Mouse (Mus musculus): ENCODE results near the gene Ccdc85c. TPM values are rescaled to one million over a fixed set of nuclear protein-coding genes. Genes with fewer than 3 reads are reported as not detected.
A peak's percentile ranks its signal among the peaks of the same experiment; 100 is the strongest.

Ccdc85c gene
- total RNA-seq, 2 experiments from 2014 or later, result 63.8 to 64.7 TPM

DNA sequence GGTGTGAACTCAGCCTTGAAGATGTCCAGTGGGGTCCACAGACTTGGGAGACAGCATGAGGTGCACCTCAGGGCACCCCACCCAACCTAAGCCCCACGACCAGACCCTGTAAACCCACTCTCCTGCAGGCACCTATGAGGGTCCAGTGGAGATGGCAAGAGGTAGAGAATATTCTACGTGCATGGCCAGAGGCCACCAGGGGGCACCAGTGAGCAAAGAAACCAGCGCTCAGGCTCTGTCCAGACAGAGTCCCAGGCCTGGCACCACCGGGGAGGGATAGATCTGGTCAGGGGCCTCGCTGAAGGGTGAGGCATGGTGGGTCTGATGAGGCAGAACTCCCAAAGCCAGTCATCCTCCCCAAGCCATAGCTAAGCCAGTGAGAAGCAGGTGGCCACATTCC is 68.6 kb downstream of the Ccdc85c start:
- intact Hi-C loops (cut with DNase I), result loop anchor here (5.0 to 10.0 kb wide), 2 partner anchors 71 to 288 kb away; partner anchors contain the start of gene Ccdc85c
- DNase-seq (ENCODE audit: low spot score in 2 of 2), result peak; percentile 60 to 83

DNA sequence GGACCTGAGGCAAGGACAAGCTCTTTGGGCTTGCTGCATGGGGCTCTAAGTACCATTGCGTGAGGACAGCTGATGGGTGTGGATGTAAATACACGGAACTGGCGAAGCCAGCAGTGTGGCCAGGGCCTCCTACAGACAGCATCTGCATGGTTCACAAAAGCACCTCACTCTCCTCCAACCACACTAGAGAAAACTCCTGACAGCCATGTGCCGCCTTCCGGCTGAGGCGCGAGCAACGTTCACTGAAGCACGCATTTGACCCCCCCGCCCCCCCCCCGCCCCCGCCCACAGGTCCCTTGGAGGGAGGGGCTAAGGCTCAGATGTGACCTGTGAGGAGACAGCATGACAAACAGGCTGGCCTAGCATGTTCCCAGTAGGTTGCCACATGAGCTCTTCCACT is 70.2 kb downstream of the Ccdc85c start:
- DNase-seq (ENCODE audit: low spot score in 2 of 2), result no peak

DNA sequence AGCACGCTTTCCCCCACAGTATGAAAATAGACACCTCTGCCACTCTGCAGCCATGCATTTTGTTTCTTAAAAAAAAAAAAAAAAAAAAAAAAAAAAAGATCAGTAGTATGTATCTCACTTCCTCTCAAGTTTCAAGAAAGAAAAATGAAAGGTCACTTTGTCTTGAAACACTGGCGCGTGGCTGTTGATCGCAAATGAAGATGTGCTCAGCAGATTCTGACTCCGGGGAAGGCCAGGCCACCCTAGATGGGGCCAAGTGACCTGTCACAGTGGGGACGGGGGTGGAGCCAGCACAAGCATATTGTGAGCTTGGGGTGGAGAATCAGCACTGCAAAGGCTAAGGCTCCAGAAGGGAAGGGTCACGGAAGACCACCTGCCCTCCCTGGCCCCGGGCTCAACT is 71.3 kb downstream of the Ccdc85c start:
- intact Hi-C loops (cut with DNase I), result loop anchor here (10.0 kb wide), 1 partner anchor 291 kb away; no protein-coding TSS in a partner anchor
- DNase-seq (ENCODE audit: low spot score in 2 of 2), result no peak

More for the DNA sequence above, 70.2 kb downstream of the Ccdc85c start:
- intact Hi-C loops (cut with DNase I), result loop anchor here (5.0 to 10.0 kb wide), 2 partner anchors 72 to 290 kb away; partner anchors contain the start of gene Ccdc85c

DNA sequence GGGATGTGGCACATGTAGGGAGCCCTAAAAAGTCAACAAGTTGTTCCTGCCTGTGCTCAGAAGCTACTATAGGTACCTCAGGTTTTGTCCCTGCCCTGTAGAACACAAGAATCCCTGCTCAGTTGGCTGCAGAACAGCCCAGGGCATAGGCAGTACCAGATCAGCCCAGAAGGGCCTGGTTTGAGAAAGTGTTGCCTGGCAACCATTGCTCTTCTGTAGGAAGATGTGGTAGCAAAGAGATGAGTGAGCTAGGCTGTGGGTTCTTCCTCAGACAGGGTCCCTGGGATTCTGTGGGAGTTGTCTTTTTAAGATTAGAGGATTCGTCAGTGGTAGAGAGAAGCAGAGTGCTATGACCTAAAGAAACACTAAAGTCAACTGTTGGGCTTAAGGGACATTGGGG is 75.1 kb downstream of the Ccdc85c start:
- intact Hi-C loops (cut with DNase I), result loop anchor here (10.0 kb wide), 1 partner anchor 295 kb away; no protein-coding TSS in a partner anchor
- no peak for DNase-seq (ENCODE audit: low spot score in 2 of 2)

DNA sequence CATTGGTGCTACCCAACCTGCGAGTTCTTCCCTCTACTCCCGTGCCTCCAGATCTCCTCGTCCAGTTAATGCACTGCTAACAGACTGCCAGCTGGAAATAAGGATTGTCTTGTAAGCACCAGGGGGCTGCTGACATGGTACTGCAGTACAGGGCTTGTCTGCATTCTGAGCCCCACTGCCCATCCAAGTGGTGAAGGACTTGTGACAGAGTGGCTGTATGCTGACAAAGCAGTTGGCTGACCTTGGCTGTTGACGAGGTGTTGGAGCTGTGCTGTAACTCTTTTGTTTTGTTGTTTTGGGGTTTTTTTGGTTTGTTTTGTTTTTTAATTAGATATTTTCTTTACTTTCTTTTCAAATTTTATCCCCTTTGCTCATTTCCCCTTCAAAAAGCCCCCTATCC is 76.8 kb downstream of the Ccdc85c start:
- intact Hi-C loops (cut with DNase I), result no loop called here
- DNase-seq (ENCODE audit: low spot score in 2 of 2), result no peak

DNA sequence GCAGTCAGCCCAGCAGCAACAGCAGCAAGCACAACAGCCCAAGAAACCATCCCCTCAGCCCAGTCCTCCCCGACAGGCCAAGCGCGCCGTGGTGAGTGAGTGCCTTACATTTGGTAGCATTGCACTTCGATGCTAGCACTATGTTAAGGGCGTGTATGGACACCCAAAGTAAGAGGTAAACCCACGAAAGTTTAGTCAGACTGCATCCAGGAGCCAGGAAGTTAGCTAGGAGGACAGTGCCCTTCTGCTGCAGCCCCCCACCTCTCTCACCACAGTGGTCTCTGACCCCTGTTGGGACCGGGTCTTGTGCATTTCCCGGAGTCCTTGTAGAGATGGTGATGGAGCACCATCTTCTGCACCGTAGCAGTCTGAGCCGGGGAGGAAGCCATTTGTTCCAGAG is 79.5 kb downstream of the Ccdc85c start:
- intact Hi-C loops (cut with DNase I), result no loop called here
- DNase-seq (ENCODE audit: low spot score in 2 of 2), result no peak

DNA sequence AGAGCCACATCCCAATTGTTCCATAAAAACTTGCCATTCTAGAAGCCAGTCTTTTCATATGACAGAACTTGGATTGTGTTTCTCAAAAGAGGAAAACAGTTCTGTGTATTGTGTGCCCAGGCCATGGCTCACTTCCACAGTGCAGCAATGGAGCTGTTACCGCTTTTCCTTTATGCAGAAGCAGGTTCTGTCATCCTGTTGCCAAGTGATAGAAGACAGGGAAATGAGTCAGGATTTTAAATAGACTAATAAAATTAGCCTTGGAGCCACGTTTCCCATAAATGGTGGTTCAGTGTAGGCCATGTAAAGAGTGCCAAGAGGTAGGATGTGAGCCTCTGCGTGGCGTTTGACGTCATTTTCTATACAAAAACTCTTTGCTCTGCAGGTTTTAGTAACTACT is 81.3 kb downstream of the Ccdc85c start:
- intact Hi-C loops (cut with DNase I), result no loop called here
- DNase-seq (ENCODE audit: low spot score in 2 of 2), result no peak

DNA sequence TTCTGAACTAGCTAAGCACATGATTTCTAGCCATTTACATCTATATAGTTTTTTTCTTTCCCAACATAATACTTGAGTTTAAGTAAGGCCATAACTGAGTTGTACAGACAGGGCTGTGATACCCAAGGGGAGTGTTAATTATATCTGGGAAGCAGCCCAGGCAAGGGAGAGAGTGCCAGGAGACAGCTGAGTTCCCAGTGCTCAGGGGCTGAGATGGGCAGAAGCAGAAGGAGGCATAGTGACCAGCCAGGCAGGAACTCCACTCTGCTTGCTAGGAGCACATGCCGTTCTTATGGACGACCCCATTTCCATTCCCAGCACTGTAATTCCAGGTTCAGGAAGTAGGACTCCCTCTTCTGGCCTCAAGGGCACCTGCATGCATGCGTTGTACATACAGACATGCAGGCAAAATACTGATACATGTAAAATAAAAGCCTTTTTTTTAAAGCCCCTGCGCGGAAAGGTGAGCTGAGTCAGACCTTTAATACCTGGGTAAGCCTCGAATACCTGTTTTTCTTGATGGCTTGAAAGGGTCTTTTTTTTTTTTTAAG is 87.6 kb downstream of the Ccdc85c start:
- no peak for DNase-seq (ENCODE audit: low spot score in 2 of 2)
- intact Hi-C loops (cut with DNase I), result no loop called here

DNA sequence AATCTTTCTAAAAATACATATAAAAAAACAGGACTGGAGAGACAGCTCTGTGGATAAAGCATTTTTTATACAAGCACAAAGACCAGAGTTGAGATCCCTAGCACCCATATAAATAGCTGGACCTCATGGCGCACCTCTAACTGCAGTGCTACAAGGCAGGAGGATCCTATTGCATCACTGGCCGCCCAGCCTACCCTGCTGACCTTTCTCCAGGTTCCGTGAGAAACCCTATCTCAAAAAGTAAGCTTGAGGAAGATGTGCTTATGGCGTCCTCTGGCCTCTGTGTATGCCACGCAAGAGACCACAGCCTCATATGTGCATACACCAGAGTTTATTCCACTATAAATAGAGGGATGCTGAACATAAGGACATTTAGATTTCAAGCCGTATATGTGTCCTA is 93.5 kb downstream of the Ccdc85c start:
- no peak for DNase-seq (ENCODE audit: low spot score in 2 of 2)
- intact Hi-C loops (cut with DNase I), result no loop called here

DNA sequence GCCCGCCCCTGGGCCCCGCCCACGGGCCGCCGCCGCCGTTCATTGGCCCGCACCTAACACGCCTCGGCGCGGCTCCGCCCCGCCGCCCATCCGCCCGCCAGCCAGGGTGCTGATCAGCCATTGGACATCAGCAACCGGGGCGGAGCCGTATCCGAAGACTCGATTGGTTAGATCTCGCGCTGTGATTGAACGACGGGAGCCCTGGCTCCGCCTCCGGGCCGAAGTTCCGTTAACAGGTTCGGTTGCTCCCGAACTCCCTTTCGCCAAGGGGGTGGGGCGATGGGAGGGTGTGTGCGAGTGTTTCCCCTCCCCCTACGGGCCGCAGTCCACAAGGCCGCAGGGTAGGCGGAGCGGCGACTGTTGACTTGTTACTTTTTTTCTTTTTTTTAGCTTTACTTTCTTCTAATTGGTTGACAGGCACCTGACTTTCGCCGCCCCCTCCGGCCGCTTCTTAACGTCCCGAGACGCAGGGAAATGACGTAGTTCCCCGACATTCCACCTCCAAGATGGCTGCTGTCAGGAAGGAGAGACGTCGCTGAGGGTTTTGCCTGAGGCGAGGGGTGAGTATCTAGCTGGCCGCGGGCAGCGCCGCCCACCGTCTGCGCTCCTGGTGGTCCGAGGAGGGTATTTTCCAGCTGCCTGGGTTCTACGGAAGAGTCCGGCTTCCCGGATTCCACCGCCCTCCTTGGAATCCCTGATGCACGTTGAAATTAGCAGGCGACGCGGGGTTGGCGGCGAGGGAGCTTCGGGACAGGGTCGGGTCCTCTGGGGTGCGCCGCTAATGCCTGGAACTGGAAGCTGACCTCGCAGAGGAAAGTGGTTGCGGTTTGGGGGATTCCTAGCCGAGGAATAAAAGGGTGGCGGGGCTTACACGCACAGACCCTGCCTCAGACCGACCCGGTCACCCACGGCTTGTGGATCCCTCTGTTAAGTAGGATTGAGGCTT is 95.6 kb downstream of the Ccdc85c start, which contains the start of gene Ccnk:
Gene Ccnk (plus strand): TSS at position 259 of the 946 bp plus-strand sequence.
- DNase-seq (ENCODE audit: low spot score in 2 of 2), result peak; percentile 99 to 100
- intact Hi-C loops (cut with DNase I), result no loop called here

DNA sequence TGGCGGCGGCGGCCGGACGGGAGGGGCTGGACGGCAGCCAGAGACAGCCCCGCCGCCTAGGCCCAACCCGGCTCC is 96.1 kb downstream of the Ccdc85c start, which contains the start of gene Setd3:
Gene Setd3 (minus strand): TSS at position 69 of the 75 bp plus-strand sequence.
- DNase-seq (ENCODE audit: low spot score in 2 of 2), result no peak
- intact Hi-C loops (cut with DNase I), result no loop called here

DNA sequence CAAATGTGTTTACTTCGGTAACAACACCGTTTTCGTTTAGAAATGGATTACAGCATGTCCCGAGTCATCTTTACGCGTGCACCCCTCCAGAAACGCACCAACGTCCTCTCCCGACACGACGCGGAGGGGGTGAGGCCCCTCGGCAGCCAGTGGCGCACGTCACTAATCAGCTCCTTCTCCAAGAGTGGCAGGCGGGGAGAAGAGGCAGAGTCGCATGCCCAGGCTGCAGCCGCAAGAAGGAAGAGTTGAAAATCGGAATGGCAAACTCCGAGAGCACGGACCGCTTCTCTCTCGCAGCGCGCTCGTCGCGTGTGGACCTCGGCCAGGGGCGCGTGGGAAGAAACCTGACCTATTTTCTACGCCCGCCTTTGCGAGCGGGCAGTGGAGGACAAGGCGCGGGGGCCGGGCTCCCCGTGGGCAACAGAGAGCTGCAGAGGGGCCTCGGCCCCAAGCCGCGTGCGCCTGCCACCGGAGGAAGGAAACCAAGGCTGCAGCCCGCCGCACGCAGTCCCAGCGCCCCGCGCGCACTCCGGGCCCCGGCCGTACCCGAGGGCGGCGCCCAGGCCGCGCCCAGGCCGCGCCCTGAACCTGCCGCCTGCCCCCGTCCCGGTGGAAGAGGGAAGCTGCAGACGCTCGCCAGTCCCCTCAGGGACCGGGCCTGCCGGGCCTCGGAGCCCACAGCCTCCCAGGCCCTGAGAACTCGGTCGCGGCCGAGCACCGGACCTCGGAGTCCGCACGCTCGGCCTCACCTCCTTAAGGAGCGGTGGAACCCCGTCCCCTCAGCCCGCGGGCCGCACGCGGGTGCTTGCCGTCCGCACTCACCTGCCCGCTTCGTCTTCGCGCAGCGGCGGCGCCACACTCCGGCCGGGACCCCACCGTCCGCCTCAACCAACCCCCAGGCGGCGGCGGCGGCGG is 96.6 kb downstream of the Ccdc85c start:
- intact Hi-C loops (cut with DNase I), result no loop called here
- DNase-seq (ENCODE audit: low spot score in 2 of 2), result peak; percentile 68 to 73

DNA sequence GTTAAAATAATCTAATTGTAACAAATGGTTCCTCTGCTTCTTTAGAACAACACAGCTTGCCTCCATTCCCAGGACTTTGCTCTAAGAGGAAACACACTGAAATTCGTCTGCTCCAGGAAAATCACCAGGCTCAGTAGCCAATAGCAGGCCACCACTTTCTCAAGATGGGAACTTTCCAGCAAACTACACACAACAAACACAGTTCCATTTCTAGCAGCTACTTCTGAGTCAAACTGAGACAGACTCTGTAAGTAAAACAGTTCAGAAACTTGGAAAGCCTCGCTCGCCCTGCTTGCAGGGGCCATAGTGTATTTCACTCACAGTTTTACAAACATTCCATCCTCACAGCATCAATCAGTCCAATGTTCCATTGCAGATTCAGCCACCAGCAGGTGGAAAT is 98.9 kb downstream of the Ccdc85c start:
- intact Hi-C loops (cut with DNase I), result no loop called here
- DNase-seq (ENCODE audit: low spot score in 2 of 2), result no peak

DNA sequence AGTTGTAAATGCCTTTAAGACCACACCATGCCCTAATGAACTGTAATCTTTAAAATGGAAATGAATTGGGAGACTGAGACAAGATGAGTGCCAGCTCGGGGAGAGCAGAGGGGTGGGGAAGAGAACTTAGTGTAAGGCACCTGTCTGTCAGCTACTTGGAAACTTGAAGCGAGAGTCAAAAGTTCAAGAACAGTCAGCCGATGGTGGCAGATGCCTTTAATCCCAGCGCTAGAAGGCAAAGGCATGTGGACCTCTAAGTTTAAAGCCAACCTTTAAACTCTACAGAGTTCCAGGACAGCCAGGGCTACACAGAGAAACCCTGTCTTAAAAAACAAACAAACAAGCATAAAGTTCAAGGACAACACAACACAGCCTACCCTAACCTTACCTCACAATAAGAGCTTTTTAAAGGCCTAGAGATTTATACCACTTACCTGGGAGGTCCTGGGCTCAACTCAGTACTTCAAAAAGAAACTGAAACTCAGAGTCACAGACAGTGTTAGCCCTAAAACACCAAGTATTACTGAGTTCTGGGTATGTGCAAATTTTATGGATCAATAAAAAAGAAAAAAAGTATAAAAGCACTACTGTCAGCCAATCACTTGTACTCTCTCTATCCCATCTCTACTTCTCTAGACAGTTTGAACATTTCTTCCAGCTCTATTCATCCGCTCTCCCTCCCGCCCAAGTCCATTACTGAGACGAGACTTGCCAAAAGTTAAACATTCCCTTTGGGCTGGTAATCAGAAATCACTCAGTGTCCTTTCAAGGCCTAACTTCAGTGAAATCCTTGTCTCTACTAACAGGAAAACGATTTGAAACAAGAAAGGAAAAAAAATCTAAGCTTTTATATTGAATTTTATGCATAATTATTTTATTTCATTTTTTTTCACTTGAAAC is 100.4 kb downstream of the Ccdc85c start:
- intact Hi-C loops (cut with DNase I), result no loop called here
- DNase-seq (ENCODE audit: low spot score in 2 of 2), result no peak

DNA sequence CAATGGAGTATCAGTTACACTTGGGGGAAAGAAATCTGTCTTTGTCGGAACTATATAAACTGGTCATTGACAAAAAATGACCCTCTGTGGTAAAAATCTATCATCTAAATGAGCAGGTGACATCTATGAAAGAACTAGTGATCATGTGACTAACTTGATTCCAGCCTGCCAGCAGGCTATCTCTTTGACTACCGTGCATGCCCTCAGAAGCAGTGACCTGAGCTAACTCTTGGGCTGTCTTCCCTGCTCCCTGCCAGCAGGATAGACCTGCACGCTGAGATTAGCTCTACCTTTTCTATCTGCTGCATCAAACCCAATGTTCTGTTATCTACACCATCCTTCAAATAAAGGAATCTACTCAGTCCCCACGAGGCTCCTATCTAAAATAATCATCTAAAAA is 102.6 kb downstream of the Ccdc85c start:
- intact Hi-C loops (cut with DNase I), result no loop called here
- DNase-seq (ENCODE audit: low spot score in 2 of 2), result no peak

DNA sequence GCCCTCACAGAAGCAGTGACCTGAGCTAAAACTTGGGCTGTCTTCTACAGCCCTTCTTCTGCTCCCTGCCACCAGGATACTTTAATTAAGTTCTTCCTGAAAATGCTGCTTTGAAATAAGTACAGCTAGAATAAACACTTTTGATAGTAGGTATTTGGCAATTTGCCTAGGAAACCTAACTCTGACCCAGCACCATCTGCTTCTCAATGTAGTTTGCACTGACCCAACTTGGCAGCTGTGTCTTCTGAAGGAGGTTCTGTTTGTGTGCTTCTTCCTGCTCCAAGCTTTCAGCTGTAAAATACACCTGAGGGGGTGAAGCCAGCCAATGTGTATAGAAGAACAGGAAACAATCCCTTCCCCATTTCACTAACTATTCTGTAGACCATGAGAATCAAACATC is 103.9 kb downstream of the Ccdc85c start:
- intact Hi-C loops (cut with DNase I), result no loop called here
- DNase-seq (ENCODE audit: low spot score in 2 of 2), result no peak

DNA sequence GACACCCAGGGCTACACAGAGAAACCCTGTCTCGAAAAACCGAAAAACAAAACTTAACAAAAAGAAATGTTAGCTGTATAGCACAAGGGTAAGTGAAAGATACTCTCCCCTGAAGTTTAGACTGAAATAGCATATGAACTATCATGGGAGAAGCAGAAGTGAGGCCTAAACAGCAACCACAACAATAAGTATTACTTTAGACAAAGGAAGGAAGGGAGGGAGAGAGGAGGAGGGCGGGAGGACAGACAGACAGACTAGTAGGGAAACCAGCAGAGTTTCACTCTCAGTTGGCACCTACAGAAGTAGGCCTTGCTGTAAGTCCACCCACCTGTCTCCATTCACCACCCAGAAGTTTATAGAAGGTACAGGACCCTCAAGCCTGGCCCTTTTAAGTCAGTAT is 104.8 kb downstream of the Ccdc85c start:
- intact Hi-C loops (cut with DNase I), result no loop called here
- no peak for DNase-seq (ENCODE audit: low spot score in 2 of 2)

DNA sequence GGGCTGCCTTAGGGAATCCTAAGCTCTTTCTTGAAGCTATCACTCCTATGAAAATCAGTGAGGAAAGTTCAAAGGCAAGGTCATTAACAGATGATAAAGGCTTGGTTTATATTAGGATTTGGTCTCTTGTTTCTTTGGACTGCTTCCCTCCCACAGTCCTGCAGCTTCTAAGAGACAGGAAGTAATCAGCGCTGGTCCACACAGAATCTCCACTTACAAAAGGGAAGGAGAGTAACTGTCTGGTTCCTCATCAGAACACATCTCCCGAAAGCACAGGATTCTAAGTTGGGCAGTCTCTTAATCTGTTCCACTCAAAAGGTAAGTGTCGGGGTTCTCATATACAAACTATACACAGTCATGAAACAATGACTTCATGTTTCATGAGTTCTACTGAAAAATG is 106.3 kb downstream of the Ccdc85c start:
- DNase-seq (ENCODE audit: low spot score in 2 of 2), result no peak
- intact Hi-C loops (cut with DNase I), result no loop called here

DNA sequence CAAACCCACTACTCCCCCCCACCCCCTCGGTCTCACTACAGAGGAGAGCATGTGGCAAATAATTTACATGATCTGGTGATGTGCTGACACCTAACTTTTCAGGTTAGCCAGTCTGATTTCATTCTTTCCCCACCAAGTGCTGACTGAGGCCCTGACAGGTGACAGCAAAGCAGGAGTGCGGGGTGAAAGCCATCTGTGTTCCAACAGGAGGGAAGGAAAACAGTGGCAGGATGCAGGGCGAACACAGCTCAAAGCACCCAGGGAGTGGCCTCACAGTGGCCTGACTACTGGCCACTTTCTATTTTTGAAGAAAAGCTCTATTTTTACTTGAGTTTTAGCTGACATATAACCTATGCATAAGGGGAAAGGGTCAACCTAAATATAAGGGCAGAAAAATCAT is 111.5 kb downstream of the Ccdc85c start:
- intact Hi-C loops (cut with DNase I), result no loop called here
- no peak for DNase-seq (ENCODE audit: low spot score in 2 of 2)

Measured in left cerebral cortex, postnatal 14 days (tissue).